Mouse (Mus musculus): ENCODE data around the gene Cbfa2t3. TPM values are rescaled to one million over a fixed set of nuclear protein-coding genes. Genes with fewer than 3 reads are reported as not detected.
A peak's percentile ranks its signal among the peaks of the same experiment; 100 is the strongest.

Gene Cbfa2t3
- polyA plus RNA-seq, 1 experiment from 2014 or later = 4.8 TPM

DNA sequence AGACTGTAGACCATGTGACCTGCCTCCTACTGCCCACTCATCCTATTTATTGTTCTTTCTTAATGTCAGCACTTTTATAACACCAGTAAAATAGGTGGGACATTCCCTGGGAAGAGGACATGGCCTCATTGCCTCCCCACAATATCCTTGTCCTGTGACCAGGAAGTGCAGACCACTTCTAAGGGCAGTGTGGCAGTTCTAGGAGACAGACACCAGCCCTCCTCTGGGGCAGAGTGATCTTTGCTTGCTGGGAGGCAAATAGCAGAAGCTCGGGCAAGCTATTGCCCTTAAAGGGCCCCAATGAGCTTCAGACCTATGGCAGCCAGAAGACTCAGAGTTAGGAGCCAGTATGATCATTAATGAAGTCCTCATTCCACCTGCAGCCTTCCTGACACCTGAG, 94.3 kb downstream of the Cbfa2t3 start:
- no peak; the same call in 1 of the 2 replicates for ATAC-seq (replicated peaks; ENCODE audit: extremely low read depth, insufficient read depth, low FRiP score)
- Histone ChIP-seq H3K27me3 (ENCODE audit: control insufficient read depth, insufficient read depth, low read length) (no peaks in the 10 kb centered on the region), H3K9me3 (replicated peaks; ENCODE audit: control insufficient read depth, low read length) (no peaks in the 10 kb centered on the region), H3K36me3 (ENCODE audit: control insufficient read depth, insufficient read depth) (no peaks in the 10 kb centered on the region), H3K9ac (ENCODE audit: low read length) (no peak overlapping the region), H3K4me3 (ENCODE audit: low read length) (no peak overlapping the region), H3K4me2 (ENCODE audit: low read depth, low read length) (no peak overlapping the region), H3K27ac (ENCODE audit: low read length) (peak overlapping the region; percentile 67), H3K4me1 (ENCODE audit: control insufficient read depth, insufficient read depth, low read length) (peaks cover 9% of the 10 kb centered on the region)
- WGBS = 42% methylated on average over 1 of the region's 1 CpGs

DNA sequence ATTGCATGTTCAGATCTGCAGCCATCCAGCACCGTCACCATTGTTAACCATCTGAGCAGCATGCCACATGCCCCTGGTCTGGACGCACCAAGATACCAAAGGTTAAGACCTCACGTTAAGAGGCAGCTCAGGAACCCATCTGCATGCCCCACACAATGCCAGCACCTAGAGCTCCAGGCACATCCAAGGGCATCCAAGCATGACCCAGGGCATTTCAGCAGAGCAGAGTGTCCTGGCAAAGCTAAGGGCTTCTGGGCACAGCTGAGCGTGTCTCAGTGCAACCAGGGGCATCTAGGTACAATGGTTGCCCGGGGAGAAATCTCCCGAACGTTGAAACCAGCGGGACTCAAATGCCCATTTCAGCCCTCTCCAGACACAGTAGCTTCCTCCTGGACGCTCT, 98.2 kb downstream of the Cbfa2t3 start:
- no peak overlapping the region for H3K4me2 ChIP-seq (ENCODE audit: low read depth, low read length)
- H3K4me3 ChIP-seq (ENCODE audit: low read length) = no peak overlapping the region
- no peak overlapping the region for H3K27ac ChIP-seq (ENCODE audit: low read length)
- H3K9ac ChIP-seq (ENCODE audit: low read length) = no peak overlapping the region
- no peaks in the 10 kb centered on the region for H3K36me3 ChIP-seq (ENCODE audit: control insufficient read depth, insufficient read depth)
- no peak for ATAC-seq (replicated peaks; ENCODE audit: extremely low read depth, insufficient read depth, low FRiP score)
- H3K4me1 ChIP-seq (ENCODE audit: control insufficient read depth, insufficient read depth, low read length) = peaks cover 9% of the 10 kb centered on the region
- no peaks in the 10 kb centered on the region for H3K9me3 ChIP-seq (replicated peaks; ENCODE audit: control insufficient read depth, low read length)
- no peaks in the 10 kb centered on the region for H3K27me3 ChIP-seq (ENCODE audit: control insufficient read depth, insufficient read depth, low read length)
- 89% methylated on average over 9 of the region's 9 CpGs for WGBS

DNA sequence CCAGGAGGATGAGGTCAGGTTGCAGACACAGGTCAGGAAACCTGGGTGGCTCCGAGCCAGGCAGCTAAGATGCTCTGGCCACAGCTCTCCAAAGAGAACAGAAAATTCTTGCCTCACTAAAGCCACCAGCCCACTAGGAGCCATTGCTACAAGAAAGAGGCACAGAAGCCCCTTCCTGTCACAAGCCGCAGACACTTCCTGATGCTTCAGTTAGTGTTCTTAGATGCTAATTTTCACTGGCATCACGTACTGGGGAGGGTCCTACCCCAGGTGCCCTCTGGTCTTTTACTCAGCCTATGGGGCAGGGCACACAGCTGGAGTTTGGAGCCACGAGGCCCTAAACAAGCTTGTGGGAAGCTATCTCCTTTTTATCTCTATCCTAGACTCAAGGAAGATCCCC, 102.9 kb downstream of the Cbfa2t3 start:
- 46% methylated on average over 4 of the region's 4 CpGs for WGBS

DNA sequence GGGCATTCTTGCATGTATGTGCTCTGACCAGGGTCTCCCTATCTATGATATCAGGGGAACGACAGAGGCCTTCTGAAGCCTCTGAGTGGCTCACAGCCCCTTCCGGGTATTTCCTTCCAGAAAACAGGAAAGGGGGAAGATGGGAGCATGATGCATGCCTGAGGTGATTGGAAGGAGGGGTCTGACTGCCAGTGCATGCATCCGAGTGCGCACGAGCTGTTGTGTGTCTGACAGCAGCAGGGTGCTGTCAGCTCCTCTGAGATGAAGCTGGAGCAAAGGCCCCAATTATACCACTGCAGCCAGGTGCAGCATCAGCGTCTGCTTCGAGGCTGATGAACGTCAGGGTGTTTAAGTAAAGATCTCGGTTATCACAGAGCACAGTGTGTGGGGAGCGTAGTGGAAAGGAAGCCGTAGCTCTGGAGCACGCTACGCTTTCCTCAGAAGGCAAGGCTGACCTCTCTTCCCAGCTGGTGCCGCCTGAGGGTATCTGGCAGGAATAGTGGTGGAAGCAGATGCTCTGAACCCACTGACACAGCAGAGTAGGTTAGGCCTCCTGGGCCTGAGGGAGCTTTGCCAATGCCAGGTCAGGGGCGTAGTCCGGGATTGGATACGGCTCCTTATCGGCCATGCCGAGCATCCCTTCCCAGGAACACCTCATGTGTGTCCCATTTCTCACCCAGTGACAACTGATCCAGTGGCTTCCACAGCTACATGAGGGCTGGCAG, 105.0 kb downstream of the Cbfa2t3 start:
- H3K4me2 ChIP-seq (ENCODE audit: low read depth, low read length) = no peak overlapping the region
- H3K27ac ChIP-seq (ENCODE audit: low read length) = no peak overlapping the region
- 74% methylated on average over 19 of the region's 19 CpGs for WGBS
- no peak for ATAC-seq (replicated peaks; ENCODE audit: extremely low read depth, insufficient read depth, low FRiP score)
- H3K27me3 ChIP-seq (ENCODE audit: control insufficient read depth, insufficient read depth, low read length) = no peaks in the 10 kb centered on the region
- H3K4me3 ChIP-seq (ENCODE audit: low read length) = no peak overlapping the region
- H3K36me3 ChIP-seq (ENCODE audit: control insufficient read depth, insufficient read depth) = no peaks in the 10 kb centered on the region
- H3K9ac ChIP-seq (ENCODE audit: low read length) = no peak overlapping the region
- H3K9me3 ChIP-seq (replicated peaks; ENCODE audit: control insufficient read depth, low read length) = no peaks in the 10 kb centered on the region
- H3K4me1 ChIP-seq (ENCODE audit: control insufficient read depth, insufficient read depth, low read length) = no peaks in the 10 kb centered on the region

More for the DNA sequence above, 102.9 kb downstream of the Cbfa2t3 start:
- H3K36me3 ChIP-seq (ENCODE audit: control insufficient read depth, insufficient read depth) = no peaks in the 10 kb centered on the region
- peak; percentile 23; the same call in 1 of the 2 replicates for ATAC-seq (replicated peaks; ENCODE audit: extremely low read depth, insufficient read depth, low FRiP score)
- no peak overlapping the region for H3K9ac ChIP-seq (ENCODE audit: low read length)
- H3K4me2 ChIP-seq (ENCODE audit: low read depth, low read length) = no peak overlapping the region
- H3K4me3 ChIP-seq (ENCODE audit: low read length) = no peak overlapping the region
- H3K27me3 ChIP-seq (ENCODE audit: control insufficient read depth, insufficient read depth, low read length) = no peaks in the 10 kb centered on the region
- no peaks in the 10 kb centered on the region for H3K9me3 ChIP-seq (replicated peaks; ENCODE audit: control insufficient read depth, low read length)
- H3K27ac ChIP-seq (ENCODE audit: low read length) = no peak overlapping the region
- H3K4me1 ChIP-seq (ENCODE audit: control insufficient read depth, insufficient read depth, low read length) = no peaks in the 10 kb centered on the region

DNA sequence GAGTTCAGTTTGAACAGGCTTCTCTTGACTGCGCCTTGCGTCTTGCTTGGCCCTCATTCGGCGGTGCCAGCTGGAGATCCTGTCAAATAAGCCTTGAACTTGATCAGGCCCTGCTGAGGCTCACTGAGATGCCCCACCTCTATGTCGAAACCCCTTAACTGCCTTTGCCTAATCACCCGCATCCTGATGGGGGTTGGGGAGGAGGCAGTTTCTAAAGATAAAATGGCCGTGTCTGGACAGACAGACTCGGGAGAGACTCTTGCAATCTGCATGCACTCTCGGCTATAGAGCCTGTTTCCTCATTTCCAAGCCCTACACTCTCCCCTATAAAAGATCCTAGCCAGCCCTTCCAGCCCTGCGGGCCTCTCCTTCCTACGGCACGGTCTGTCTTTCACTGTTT, 105.7 kb downstream of the Cbfa2t3 start:
- Histone ChIP-seq H3K9ac (ENCODE audit: low read length) (no peak overlapping the region), H3K9me3 (replicated peaks; ENCODE audit: control insufficient read depth, low read length) (no peaks in the 10 kb centered on the region), H3K27ac (ENCODE audit: low read length) (no peak overlapping the region), H3K4me3 (ENCODE audit: low read length) (no peak overlapping the region), H3K4me1 (ENCODE audit: control insufficient read depth, insufficient read depth, low read length) (no peaks in the 10 kb centered on the region), H3K36me3 (ENCODE audit: control insufficient read depth, insufficient read depth) (no peaks in the 10 kb centered on the region), H3K4me2 (ENCODE audit: low read depth, low read length) (no peak overlapping the region), H3K27me3 (ENCODE audit: control insufficient read depth, insufficient read depth, low read length) (no peaks in the 10 kb centered on the region)
- ATAC-seq (replicated peaks; ENCODE audit: extremely low read depth, insufficient read depth, low FRiP score) = no peak
- 57% methylated on average over 12 of the region's 12 CpGs for WGBS

DNA sequence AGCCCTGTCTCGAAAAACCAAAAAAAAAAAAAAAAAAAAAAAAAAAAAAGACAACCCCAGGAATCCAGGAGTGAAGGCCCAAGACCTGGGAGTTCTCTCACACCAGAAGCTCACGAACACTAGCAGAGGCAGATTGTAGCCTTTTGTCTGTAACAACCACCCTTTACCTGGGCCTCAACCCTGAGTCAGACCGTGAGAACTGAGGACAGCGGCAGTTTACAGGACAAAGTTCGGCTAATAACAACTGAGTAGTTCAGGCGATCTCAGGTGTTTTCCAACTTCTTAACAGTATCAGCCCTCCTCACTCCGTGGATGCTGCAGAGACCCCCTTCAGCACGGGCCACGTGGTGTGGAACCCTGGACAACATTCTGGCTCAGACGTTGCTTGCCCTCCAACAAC, 112.2 kb downstream of the Cbfa2t3 start:
- no peak overlapping the region for H3K9ac ChIP-seq (ENCODE audit: low read length)
- H3K27me3 ChIP-seq (ENCODE audit: control insufficient read depth, insufficient read depth, low read length) = no peaks in the 10 kb centered on the region
- H3K9me3 ChIP-seq (replicated peaks; ENCODE audit: control insufficient read depth, low read length) = no peaks in the 10 kb centered on the region
- no peaks in the 10 kb centered on the region for H3K36me3 ChIP-seq (ENCODE audit: control insufficient read depth, insufficient read depth)
- H3K27ac ChIP-seq (ENCODE audit: low read length) = no peak overlapping the region
- ATAC-seq (replicated peaks; ENCODE audit: extremely low read depth, insufficient read depth, low FRiP score) = no peak
- H3K4me1 ChIP-seq (ENCODE audit: control insufficient read depth, insufficient read depth, low read length) = no peaks in the 10 kb centered on the region
- WGBS = 83% methylated on average over 10 of the region's 10 CpGs
- no peak overlapping the region for H3K4me2 ChIP-seq (ENCODE audit: low read depth, low read length)
- no peak overlapping the region for H3K4me3 ChIP-seq (ENCODE audit: low read length)

DNA sequence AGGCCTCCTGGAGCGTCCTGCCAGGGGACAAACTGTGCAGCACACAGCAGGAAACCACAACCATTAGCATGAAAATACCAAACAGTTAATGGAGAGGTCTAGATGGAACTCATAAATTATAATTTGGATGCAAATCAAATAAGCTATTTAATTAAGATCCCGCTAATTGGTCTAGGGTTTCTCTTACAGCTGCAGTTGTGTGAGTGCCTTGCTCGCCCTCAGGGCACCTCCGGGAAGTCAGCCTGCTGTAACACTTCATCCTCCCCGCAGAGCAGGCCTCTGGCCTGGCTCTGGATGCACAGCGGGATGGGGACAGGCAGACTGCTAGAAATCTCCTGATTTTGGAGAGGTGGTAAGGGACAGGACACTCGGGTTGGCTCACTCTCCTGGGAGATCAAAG, 112.7 kb downstream of the Cbfa2t3 start:
- no peak overlapping the region for H3K9ac ChIP-seq (ENCODE audit: low read length)
- H3K27me3 ChIP-seq (ENCODE audit: control insufficient read depth, insufficient read depth, low read length) = no peaks in the 10 kb centered on the region
- no peaks in the 10 kb centered on the region for H3K36me3 ChIP-seq (ENCODE audit: control insufficient read depth, insufficient read depth)
- H3K9me3 ChIP-seq (replicated peaks; ENCODE audit: control insufficient read depth, low read length) = no peaks in the 10 kb centered on the region
- H3K4me3 ChIP-seq (ENCODE audit: low read length) = no peak overlapping the region
- H3K27ac ChIP-seq (ENCODE audit: low read length) = no peak overlapping the region
- no peak for ATAC-seq (replicated peaks; ENCODE audit: extremely low read depth, insufficient read depth, low FRiP score)
- no peak overlapping the region for H3K4me2 ChIP-seq (ENCODE audit: low read depth, low read length)
- 72% methylated on average over 7 of the region's 7 CpGs for WGBS
- no peaks in the 10 kb centered on the region for H3K4me1 ChIP-seq (ENCODE audit: control insufficient read depth, insufficient read depth, low read length)

DNA sequence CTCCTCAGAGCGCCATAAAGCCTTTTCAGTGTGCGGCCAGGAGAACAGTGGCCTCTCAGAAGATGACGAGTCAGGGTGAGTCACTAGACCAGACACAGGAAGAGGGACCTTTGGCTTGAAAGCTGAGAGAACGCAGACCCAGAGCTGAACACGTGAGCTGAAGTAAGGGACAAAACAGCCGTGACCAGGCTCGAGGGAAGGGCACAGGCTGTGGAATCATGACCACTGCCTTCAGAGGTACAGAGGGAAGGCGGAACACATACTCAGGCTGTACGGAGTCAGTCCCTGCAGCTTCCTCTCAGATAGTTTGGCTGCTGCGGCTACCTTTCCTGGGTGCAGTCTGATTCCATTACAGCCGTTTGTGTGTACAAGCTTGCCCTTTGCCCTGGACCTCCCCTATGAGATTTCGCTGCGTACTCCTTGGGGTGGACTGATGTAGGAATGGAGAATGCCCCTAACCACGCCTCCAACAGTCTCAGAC, 113.5 kb downstream of the Cbfa2t3 start:
- no peak overlapping the region for H3K27ac ChIP-seq (ENCODE audit: low read length)
- WGBS = 47% methylated on average over 14 of the region's 14 CpGs
- H3K4me1 ChIP-seq (ENCODE audit: control insufficient read depth, insufficient read depth, low read length) = no peaks in the 10 kb centered on the region
- no peak for ATAC-seq (replicated peaks; ENCODE audit: extremely low read depth, insufficient read depth, low FRiP score)
- H3K4me2 ChIP-seq (ENCODE audit: low read depth, low read length) = no peak overlapping the region
- no peaks in the 10 kb centered on the region for H3K36me3 ChIP-seq (ENCODE audit: control insufficient read depth, insufficient read depth)
- no peak overlapping the region for H3K9ac ChIP-seq (ENCODE audit: low read length)
- no peaks in the 10 kb centered on the region for H3K9me3 ChIP-seq (replicated peaks; ENCODE audit: control insufficient read depth, low read length)
- H3K27me3 ChIP-seq (ENCODE audit: control insufficient read depth, insufficient read depth, low read length) = no peaks in the 10 kb centered on the region
- no peak overlapping the region for H3K4me3 ChIP-seq (ENCODE audit: low read length)

DNA sequence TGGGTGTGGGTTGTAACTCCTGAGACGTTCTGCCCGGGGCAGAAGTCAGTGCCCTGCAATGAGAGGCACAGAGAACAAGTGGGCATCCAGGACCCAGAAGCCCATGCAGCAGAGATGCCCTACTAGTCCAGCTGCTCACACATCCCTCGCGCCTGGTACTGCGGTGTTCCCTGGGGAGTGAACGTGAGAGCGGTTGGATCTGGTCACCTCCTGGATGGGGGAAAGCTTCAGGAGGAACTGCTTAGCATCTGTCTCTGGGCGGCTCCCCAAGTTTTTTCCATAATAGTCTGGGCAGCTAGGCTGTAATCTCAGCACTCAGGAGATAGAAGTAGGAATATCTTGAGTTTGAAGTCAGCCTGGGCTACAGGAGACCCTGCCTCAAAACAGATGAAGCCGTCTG, 113.9 kb downstream of the Cbfa2t3 start:
- no peak for ATAC-seq (replicated peaks; ENCODE audit: extremely low read depth, insufficient read depth, low FRiP score)
- 81% methylated on average over 9 of the region's 9 CpGs for WGBS
- Histone ChIP-seq H3K4me2 (ENCODE audit: low read depth, low read length) (no peak overlapping the region), H3K36me3 (ENCODE audit: control insufficient read depth, insufficient read depth) (no peaks in the 10 kb centered on the region), H3K4me1 (ENCODE audit: control insufficient read depth, insufficient read depth, low read length) (no peaks in the 10 kb centered on the region), H3K9me3 (replicated peaks; ENCODE audit: control insufficient read depth, low read length) (no peaks in the 10 kb centered on the region), H3K9ac (ENCODE audit: low read length) (no peak overlapping the region), H3K27ac (ENCODE audit: low read length) (no peak overlapping the region), H3K4me3 (ENCODE audit: low read length) (no peak overlapping the region), H3K27me3 (ENCODE audit: control insufficient read depth, insufficient read depth, low read length) (no peaks in the 10 kb centered on the region)
